Mouse (Mus musculus) ES-E14 (cell line): ENCODE measurements around the gene Ipo11. TPM values are rescaled to one million over a fixed set of nuclear protein-coding genes. Genes with fewer than 3 reads are reported as not detected.

ENCODE experiments used
- DNase-seq: peaks from one replicate; pipeline ENCODE4 v3.0.0-alpha.2; 2013; ENCODE audit warnings: low read depth, low spot score
- H3K27ac ChIP-seq: 2 replicates; pipeline ENCODE4 v1.5.1; 2012; ENCODE audit warnings: low read depth, mild to moderate bottlenecking, low read length, moderate library complexity, mixed read lengths; ENCODE audit not compliant: poor library complexity, insufficient read depth, severe bottlenecking
- H3K36me3 ChIP-seq: 2 replicates; pipeline ENCODE4 v1.6.1; 2012; ENCODE audit warnings: mild to moderate bottlenecking, low read length, moderate library complexity, mixed read lengths; ENCODE audit not compliant: control insufficient read depth, poor library complexity, insufficient read depth, severe bottlenecking
- H3K4me1 ChIP-seq, 2 experiments: fragments of 150-350 bp in 1 of 2; sonication (generic) in 1 of 2; 2 replicates each; pipeline ENCODE4 v1.6.1; 2012; ENCODE audit warnings: low read length in 2 of 2, mild to moderate bottlenecking in 1 of 2, mixed read lengths in 1 of 2; ENCODE audit not compliant: control insufficient read depth in 2 of 2, insufficient read depth in 2 of 2, poor library complexity in 1 of 2
- H3K4me3 ChIP-seq, 2 experiments: fragments of 150-350 bp in 1 of 2; sonication (generic) in 1 of 2; 2 replicates each; pipeline ENCODE4 v1.5.1; 2012; ENCODE audit warnings: low read length in 2 of 2, low read depth in 1 of 2, mild to moderate bottlenecking in 1 of 2, mixed read lengths in 1 of 2; ENCODE audit not compliant: insufficient read depth in 1 of 2, poor library complexity in 1 of 2, severe bottlenecking in 1 of 2
- H3K9ac ChIP-seq: 2 replicates; pipeline ENCODE4 v1.6.1; 2012; ENCODE audit warnings: low read depth, mild to moderate bottlenecking, low read length, mixed read lengths; ENCODE audit not compliant: poor library complexity, insufficient read depth, severe bottlenecking
- H3K9me3 ChIP-seq: fragments of 150-350 bp; sonication (generic); 2 replicates; pipeline ENCODE4 v1.6.1; 2012; ENCODE audit warnings: low read depth, mild to moderate bottlenecking, low read length; ENCODE audit not compliant: control insufficient read depth, insufficient read depth
- CHD2 ChIP-seq: IDR thresholded peaks from 2 replicates; pipeline ENCODE4 v1.6.1; 2014; ENCODE audit warnings: mild to moderate bottlenecking, low read depth, low read length, inconsistent platforms
- HCFC1 ChIP-seq: IDR thresholded peaks from 2 replicates; pipeline ENCODE4 v1.6.1; 2012; ENCODE audit warnings: low read length, inconsistent platforms, borderline replicate concordance; ENCODE audit not compliant: insufficient read depth
- MAFK ChIP-seq: IDR thresholded peaks from 2 replicates; pipeline ENCODE4 v1.6.1; 2014; ENCODE audit warnings: mild to moderate bottlenecking, low read depth, low read length, inconsistent platforms; ENCODE audit not compliant: insufficient read depth
- ZC3H11A ChIP-seq: IDR thresholded peaks from 2 replicates; pipeline ENCODE4 v1.6.1; 2012; ENCODE audit warnings: low read depth, mild to moderate bottlenecking, inconsistent platforms, low read length, borderline replicate concordance
- ZNF384 ChIP-seq: IDR thresholded peaks from 2 replicates; pipeline ENCODE4 v1.6.1; 2012; ENCODE audit warnings: low read depth, low read length, inconsistent platforms
- in situ Hi-C, 2 experiments: fragments of 600-800 bp; cut with MboI; formaldehyde crosslinking; loops; one replicate each; pipeline ENCODE4 v1.15.1; 2025; ENCODE audit warnings: low sequenced_read_pairs in 2 of 2, inconsistent platforms in 1 of 2; ENCODE audit not compliant: unreplicated experiment in 2 of 2
- total RNA-seq: library from RNA; depleted of rRNA; stranded (reverse); fragments of 300-350 nt; gene quantifications from 2 replicates; pipeline ENCODE4 v1.2.3, GENCODE M21; 2012; rRNA removed

Ipo11 gene
- total RNA-seq, 1 experiment = 68.6 TPM

DNA sequence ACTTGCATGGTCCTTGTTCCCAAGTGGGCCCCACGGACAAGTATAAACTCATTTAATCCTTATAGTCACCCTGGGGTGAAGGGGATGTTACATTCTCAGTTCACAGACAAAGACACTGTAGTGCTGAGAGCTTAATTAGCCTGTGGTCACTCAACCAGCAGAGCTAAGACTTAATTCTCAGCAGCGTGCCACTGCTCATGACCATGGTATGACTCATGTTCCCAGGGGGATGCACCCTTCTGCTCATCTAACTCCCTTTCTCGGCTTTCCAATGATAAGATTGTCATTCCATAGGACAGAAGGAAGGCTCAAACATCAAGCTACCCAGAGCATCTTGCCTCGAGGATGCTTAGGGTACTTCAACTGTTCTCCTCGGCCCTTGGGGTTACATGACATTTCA, 180.9 kb downstream of the Ipo11 start:
- Histone ChIP-seq H3K9ac (no peak overlapping the region), H3K36me3 (no peaks in the 10 kb centered on the region), H3K27ac (no peak overlapping the region), H3K9me3 (no peaks in the 10 kb centered on the region), H3K4me3 (no peak overlapping the region), H3K4me1 (no peaks in the 10 kb centered on the region)
- DNase-seq = no peak
- in situ Hi-C loops = no loop called here
- TF ChIP-seq ZC3H11A (no peak), HCFC1 (no peak), CHD2 (no peak), ZNF384 (no peak), MAFK (no peak)

GRCm38 (mm10) chr13:106754216-106754615, 182.5 kb downstream of the Ipo11 start:
- H3K9me3 ChIP-seq = no peaks in the 10 kb centered on the region
- in situ Hi-C loops = no loop called here
- no peaks in the 10 kb centered on the region for H3K4me1 ChIP-seq
- TF ChIP-seq CHD2 = no peak
- TF ChIP-seq ZC3H11A = no peak
- TF ChIP-seq MAFK = no peak
- TF ChIP-seq HCFC1 = no peak
- TF ChIP-seq ZNF384 = no peak
- no peak overlapping the region for H3K9ac ChIP-seq
- H3K27ac ChIP-seq = no peak overlapping the region
- no peaks in the 10 kb centered on the region for H3K36me3 ChIP-seq
- no peak overlapping the region for H3K4me3 ChIP-seq
- no peak for DNase-seq

DNA sequence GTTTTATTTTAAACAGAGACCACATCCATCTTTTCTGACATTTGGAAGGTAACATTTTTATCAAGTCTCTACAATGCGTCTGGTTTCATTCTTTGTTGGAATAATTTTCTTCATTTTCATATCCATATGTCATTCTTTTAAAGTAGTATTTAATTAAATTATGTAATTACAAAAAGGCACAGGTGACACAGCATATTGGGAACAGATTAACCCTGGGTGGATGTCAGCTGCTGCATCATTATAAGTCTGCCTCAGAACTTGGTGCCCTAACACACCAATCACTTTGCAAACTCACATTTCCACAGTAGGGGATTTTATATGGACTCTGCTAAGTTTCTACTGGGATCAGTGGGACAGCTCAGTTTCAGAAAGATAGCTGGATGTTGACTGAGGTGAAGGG, 184.8 kb downstream of the Ipo11 start:
- Histone ChIP-seq H3K9ac (no peak overlapping the region), H3K4me1 (no peaks in the 10 kb centered on the region), H3K27ac (no peak overlapping the region), H3K9me3 (no peaks in the 10 kb centered on the region), H3K36me3 (no peaks in the 10 kb centered on the region), H3K4me3 (no peak overlapping the region)
- DNase-seq = no peak
- in situ Hi-C loops = no loop called here
- TF ChIP-seq CHD2 = no peak
- no peak for TF ChIP-seq ZC3H11A
- TF ChIP-seq MAFK = no peak
- no peak for TF ChIP-seq ZNF384
- TF ChIP-seq HCFC1 = no peak

DNA sequence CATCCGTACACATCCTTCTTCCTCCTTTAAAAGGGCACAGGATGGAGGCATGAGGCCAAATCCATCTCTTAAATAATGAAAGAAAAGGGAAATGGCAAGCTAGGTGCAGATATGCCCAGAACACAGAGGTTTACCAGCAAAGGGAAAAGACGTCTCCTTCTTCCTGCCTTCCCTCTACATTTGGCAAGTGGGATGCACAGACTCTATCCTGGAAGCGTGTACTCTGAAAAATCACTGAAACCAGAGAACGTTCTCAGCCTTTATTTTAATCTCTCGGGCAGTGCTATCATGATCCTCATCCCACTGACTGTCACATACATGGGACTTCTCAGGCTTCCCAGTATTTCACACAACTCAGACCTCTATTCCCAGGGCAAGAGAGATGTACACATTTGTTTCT, 189.9 kb downstream of the Ipo11 start:
- no peaks in the 10 kb centered on the region for H3K9me3 ChIP-seq
- no peak overlapping the region for H3K27ac ChIP-seq
- DNase-seq = no peak
- no peak overlapping the region for H3K4me3 ChIP-seq
- TF ChIP-seq ZNF384 (no peak), ZC3H11A (no peak), HCFC1 (no peak), MAFK (no peak), CHD2 (no peak)
- no peaks in the 10 kb centered on the region for H3K36me3 ChIP-seq
- H3K9ac ChIP-seq = no peak overlapping the region
- in situ Hi-C loops = no loop called here
- no peaks in the 10 kb centered on the region for H3K4me1 ChIP-seq

DNA sequence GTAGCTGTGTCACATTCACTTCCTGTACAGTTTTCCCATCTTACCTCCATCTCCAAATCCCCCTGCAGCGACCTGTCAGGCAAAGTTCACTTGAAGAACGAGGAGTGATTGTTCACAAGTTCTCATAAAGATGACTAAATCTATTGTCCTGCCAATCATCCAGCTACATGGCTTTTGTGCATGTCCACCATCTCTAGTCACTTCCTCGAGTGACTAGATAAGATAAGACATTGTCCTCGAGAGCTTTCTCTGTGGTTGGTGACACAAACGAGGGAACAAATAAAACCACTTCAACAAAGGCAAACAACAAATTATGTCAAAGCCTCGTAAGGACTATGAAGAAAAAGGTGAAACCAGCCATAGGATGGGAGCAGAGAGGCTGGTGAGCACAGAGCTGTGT, 191.6 kb downstream of the Ipo11 start:
- Histone ChIP-seq H3K9ac (no peak overlapping the region), H3K9me3 (no peaks in the 10 kb centered on the region), H3K27ac (no peak overlapping the region), H3K4me1 (no peaks in the 10 kb centered on the region), H3K36me3 (no peaks in the 10 kb centered on the region), H3K4me3 (no peak overlapping the region)
- no peak for DNase-seq
- no peak for TF ChIP-seq CHD2
- TF ChIP-seq ZNF384 = no peak
- in situ Hi-C loops = no loop called here

Other genes starting within 250 kb of the Ipo11 start
- 45.9 and 58.1 TPM in 2 replicates for gene Dimt1, start 10.2 kb upstream of the Ipo11 start, total RNA-seq
- gene Kif2a, start 85.2 kb upstream of the Ipo11 start, total RNA-seq = 19.1 and 21.9 TPM in 2 replicates